Mouse (Mus musculus) limb, embryonic 12.5 days (tissue): Measurements from ENCODE around the gene Cfap44. TPM values are rescaled to one million over a fixed set of nuclear protein-coding genes. Genes with fewer than 3 reads are reported as not detected.

Source experiments
- ATAC-seq: fragments of 200-750 bp; cut with Nextera tagmentation; 2 replicates; pipeline ENCODE4 v1.8.0; 2017; ENCODE audit warnings: low read depth, moderate TSS enrichment; ENCODE audit not compliant: insufficient number of reproducible peaks, insufficient read depth, low FRiP score, low TSS enrichment
- H3K27ac ChIP-seq: fragments of 300-500 bp; sonication (generic); 2 replicates; pipeline ENCODE4 v1.5.1; 2016; ENCODE audit warnings: mild to moderate bottlenecking, moderate library complexity
- H3K27me3 ChIP-seq: fragments of 300-500 bp; sonication (generic); 2 replicates; pipeline ENCODE4 v1.6.1; 2016; ENCODE audit warnings: mild to moderate bottlenecking, moderate library complexity
- H3K36me3 ChIP-seq: fragments of 300-500 bp; sonication (generic); 2 replicates; pipeline ENCODE4 v1.6.1; 2016; ENCODE audit warnings: mild to moderate bottlenecking, moderate library complexity
- H3K4me1 ChIP-seq: fragments of 300-500 bp; sonication (generic); replicated peaks from 2 replicates; pipeline ENCODE4 v1.6.1; 2016
- H3K4me2 ChIP-seq: fragments of 300-500 bp; sonication (generic); 2 replicates; pipeline ENCODE4 v1.6.1; 2016; ENCODE audit warnings: mild to moderate bottlenecking, moderate library complexity
- H3K4me3 ChIP-seq: fragments of 300-500 bp; sonication (generic); replicated peaks from 2 replicates; pipeline ENCODE4 v1.5.1; 2016; ENCODE audit warnings: mild to moderate bottlenecking
- H3K9ac ChIP-seq: fragments of 300-500 bp; sonication (generic); replicated peaks from 2 replicates; pipeline ENCODE4 v1.6.1; 2016; ENCODE audit warnings: mild to moderate bottlenecking, moderate library complexity
- H3K9me3 ChIP-seq: fragments of 300-500 bp; sonication (generic); 2 replicates; pipeline ENCODE4 v1.6.1; 2016; ENCODE audit warnings: mild to moderate bottlenecking, moderate library complexity
- WGBS: fragments of 180-500 bp; shearing (Covaris S2); methylation state at CpG from one replicate; pipeline ENCODE4 v1.1.7; 2016; 5-methylcytosine and 5-hydroxymethylcytosine counted together
- polyA plus RNA-seq: library from polyadenylated mRNA; unstranded; fragments of >200 nt; fragmentation: Nextera tagmentation; extraction: Ambion mirVana; gene quantifications from 2 replicates; pipeline ENCODE4 v1.2.1, GENCODE M21; 2016

The Cfap44 gene
- polyA plus RNA-seq, 1 experiment from 2014 or later: 0.94 TPM

GRCm38 (mm10) chr16:44496971-44497464 lies 102.4 kb downstream of the Cfap44 start:
- H3K4me1 ChIP-seq: peaks cover 43% of the 10 kb centered on the region
- no peak for ATAC-seq
- no peak overlapping the region for H3K9ac ChIP-seq

DNA sequence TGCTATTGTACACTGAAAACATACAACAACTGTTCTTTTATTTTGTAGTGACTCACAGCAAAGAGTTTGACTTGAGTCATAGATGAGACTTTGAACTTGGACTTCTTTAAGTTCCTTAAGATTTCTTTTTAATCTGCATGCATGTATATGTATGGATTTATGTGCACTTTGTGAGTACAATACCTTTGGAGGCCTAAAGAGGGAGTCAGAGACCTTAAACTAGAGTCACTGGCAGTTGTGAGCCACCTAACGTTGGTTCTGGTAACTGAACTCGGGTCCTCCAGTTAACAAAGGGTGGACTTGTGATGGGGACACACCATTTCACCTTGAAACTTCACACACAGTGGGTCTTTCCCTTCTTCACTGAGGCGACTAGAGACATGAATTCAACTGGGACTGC lies 103.9 kb downstream of the Cfap44 start:
- H3K9me3 ChIP-seq: no peaks in the 10 kb centered on the region
- H3K4me1 ChIP-seq: peaks cover 38% of the 10 kb centered on the region
- H3K4me3 ChIP-seq: no peak overlapping the region
- no peak overlapping the region for H3K9ac ChIP-seq
- no peak for ATAC-seq
- peaks cover 91% of the 10 kb centered on the region for H3K36me3 ChIP-seq
- no peaks in the 10 kb centered on the region for H3K27me3 ChIP-seq
- no peak overlapping the region for H3K4me2 ChIP-seq
- no peak overlapping the region for H3K27ac ChIP-seq
- WGBS: 91% methylated on average over 3 of the region's 3 CpGs

More at GRCm38 (mm10) chr16:44496971-44497464, 102.4 kb downstream of the Cfap44 start:
- Histone ChIP-seq H3K27me3 (no peaks in the 10 kb centered on the region), H3K9me3 (no peaks in the 10 kb centered on the region), H3K4me3 (no peak overlapping the region), H3K36me3 (peaks cover 92% of the 10 kb centered on the region), H3K27ac (peak overlapping the region; percentile 53; the same call in 1 of the 2 replicates), H3K4me2 (no peak overlapping the region)
- WGBS: 72% methylated on average over 15 of the region's 15 CpGs

- Histone ChIP-seq H3K4me3 (no peak overlapping the region), H3K36me3 (peaks cover 99% of the 10 kb centered on the region), H3K9me3 (peaks cover 9% of the 10 kb centered on the region; the same call in 1 of the 2 replicates), H3K4me2 (no peak overlapping the region), H3K4me1 (peaks cover 8% of the 10 kb centered on the region), H3K27ac (no peak overlapping the region), H3K27me3 (no peaks in the 10 kb centered on the region), H3K9ac (no peak overlapping the region)
- ATAC-seq: no peak
- WGBS: 90% methylated on average over 10 of the region's 10 CpGs
Measured at GRCm38 (mm10) chr16:44501783-44502182, 107.2 kb downstream of the Cfap44 start.

- Histone ChIP-seq H3K27ac (no peak overlapping the region), H3K4me3 (no peak overlapping the region), H3K4me1 (peaks cover 9% of the 10 kb centered on the region), H3K9me3 (peaks cover 9% of the 10 kb centered on the region; the same call in 1 of the 2 replicates), H3K27me3 (no peaks in the 10 kb centered on the region), H3K9ac (no peak overlapping the region), H3K36me3 (peaks cover 98% of the 10 kb centered on the region), H3K4me2 (no peak overlapping the region)
- WGBS: 87% methylated on average over 7 of the region's 7 CpGs
- ATAC-seq: no peak
Measured at GRCm38 (mm10) chr16:44502325-44502724, 107.7 kb downstream of the Cfap44 start.

DNA sequence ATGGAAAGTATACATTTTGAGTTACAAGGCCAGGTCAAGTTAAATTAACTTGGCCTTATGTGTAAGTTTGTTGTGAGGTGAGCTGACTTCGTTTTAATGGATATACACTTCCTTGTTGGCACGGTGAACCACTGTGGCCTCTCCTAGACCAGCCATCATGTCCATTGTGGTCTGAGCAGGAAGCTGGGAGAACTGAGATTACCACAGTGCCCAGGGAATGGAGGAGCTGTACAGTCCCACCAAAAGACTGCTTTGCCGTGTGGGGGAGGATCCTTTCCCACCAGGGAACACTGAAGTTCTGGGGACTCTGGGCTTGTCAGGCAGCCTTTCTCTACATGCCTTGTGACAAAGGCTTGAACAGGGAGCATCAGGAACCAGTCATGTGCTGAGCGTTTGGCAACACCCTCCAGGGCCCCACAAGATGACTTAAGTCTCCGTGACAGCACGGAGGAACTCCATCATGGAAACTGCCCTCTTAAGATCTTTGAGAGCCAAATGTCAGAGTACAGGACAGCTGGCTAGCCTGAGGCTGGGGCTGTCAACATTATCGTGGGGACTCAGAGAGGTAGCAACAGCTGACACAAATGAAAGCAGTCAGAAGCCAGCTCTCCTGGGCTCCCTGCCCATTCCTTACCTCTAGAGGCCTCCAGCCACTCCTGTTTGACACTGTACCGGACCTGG lies 108.4 kb downstream of the Cfap44 start:
- no peak overlapping the region for H3K4me3 ChIP-seq
- no peaks in the 10 kb centered on the region for H3K27me3 ChIP-seq
- H3K9me3 ChIP-seq: peaks cover 9% of the 10 kb centered on the region; the same call in 1 of the 2 replicates
- WGBS: 78% methylated on average over 8 of the region's 8 CpGs
- peak overlapping the region; percentile 59; the same call in 1 of the 2 replicates for H3K27ac ChIP-seq
- H3K4me2 ChIP-seq: no peak overlapping the region
- ATAC-seq: no peak
- peaks cover 98% of the 10 kb centered on the region for H3K36me3 ChIP-seq
- H3K9ac ChIP-seq: no peak overlapping the region
- H3K4me1 ChIP-seq: peaks cover 16% of the 10 kb centered on the region

GRCm38 (mm10) chr16:44505243-44505642 lies 110.6 kb downstream of the Cfap44 start:
- H3K4me3 ChIP-seq: no peak overlapping the region
- H3K9me3 ChIP-seq: peaks cover 9% of the 10 kb centered on the region; the same call in 1 of the 2 replicates
- H3K4me2 ChIP-seq: no peak overlapping the region
- no peak for ATAC-seq
- 93% methylated on average over 1 of the region's 1 CpGs for WGBS
- no peaks in the 10 kb centered on the region for H3K27me3 ChIP-seq
- no peak overlapping the region for H3K27ac ChIP-seq
- H3K4me1 ChIP-seq: peaks cover 34% of the 10 kb centered on the region
- no peak overlapping the region for H3K9ac ChIP-seq
- peaks cover 97% of the 10 kb centered on the region for H3K36me3 ChIP-seq

DNA sequence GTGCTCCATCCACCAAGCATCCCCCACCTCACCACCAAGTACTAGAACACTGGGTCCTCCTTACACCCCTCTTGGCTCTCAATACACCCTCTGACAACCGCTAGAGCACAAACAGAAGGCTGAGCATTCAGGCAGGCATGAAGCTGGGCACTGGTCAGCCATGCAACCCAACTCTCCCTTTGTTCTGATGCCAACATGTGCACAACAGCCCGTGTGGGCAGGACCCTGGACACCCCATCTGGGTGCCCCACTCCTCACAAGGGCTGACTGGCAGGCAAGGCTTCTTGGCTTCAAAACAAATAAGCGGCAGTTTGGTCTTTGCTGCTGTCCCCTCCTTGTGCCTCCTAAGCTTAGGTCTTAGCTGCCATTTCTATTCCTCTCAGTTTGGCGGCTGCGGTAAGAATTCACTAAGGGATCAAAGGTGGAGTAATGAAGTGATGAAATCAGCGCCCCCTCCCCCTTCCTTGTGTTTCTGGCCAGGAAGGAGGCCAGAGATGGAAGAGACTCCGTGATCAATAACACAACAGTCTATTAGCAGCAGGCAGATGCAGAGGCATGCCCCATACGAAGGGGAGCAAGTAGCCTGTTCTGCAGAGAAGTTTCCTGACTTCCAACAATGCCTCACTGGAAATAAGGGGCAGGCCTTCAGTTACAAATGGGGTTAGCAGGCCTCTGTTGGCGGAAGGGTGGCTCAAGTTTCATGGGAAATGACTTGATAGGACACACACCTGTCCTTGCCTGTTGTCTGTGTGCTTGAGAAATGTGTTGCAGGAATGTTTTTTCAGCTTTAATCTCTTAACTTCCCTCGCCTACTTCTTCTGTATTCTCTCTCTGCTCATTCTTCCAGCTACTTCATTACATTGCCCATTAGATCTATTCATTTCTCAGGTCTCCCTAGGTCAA lies 112.7 kb downstream of the Cfap44 start:
- Histone ChIP-seq H3K4me3 (no peak overlapping the region), H3K27ac (peak overlapping the region; percentile 69), H3K36me3 (peaks cover 95% of the 10 kb centered on the region), H3K9me3 (peaks cover 17% of the 10 kb centered on the region; the same call in 1 of the 2 replicates), H3K27me3 (no peaks in the 10 kb centered on the region), H3K4me1 (peaks cover 38% of the 10 kb centered on the region), H3K9ac (no peak overlapping the region), H3K4me2 (no peak overlapping the region)
- WGBS: 45% methylated on average over 10 of the region's 10 CpGs
- no peak for ATAC-seq

- Histone ChIP-seq H3K4me2 (no peak overlapping the region), H3K9me3 (peaks cover 17% of the 10 kb centered on the region; the same call in 1 of the 2 replicates), H3K4me3 (no peak overlapping the region), H3K4me1 (peaks cover 38% of the 10 kb centered on the region), H3K27me3 (no peaks in the 10 kb centered on the region), H3K36me3 (peaks cover 97% of the 10 kb centered on the region), H3K27ac (peak overlapping the region; percentile 69), H3K9ac (no peak overlapping the region)
- WGBS: 62% methylated on average over 5 of the region's 5 CpGs
- no peak for ATAC-seq
Measured at GRCm38 (mm10) chr16:44508025-44508424, 113.4 kb downstream of the Cfap44 start.

DNA sequence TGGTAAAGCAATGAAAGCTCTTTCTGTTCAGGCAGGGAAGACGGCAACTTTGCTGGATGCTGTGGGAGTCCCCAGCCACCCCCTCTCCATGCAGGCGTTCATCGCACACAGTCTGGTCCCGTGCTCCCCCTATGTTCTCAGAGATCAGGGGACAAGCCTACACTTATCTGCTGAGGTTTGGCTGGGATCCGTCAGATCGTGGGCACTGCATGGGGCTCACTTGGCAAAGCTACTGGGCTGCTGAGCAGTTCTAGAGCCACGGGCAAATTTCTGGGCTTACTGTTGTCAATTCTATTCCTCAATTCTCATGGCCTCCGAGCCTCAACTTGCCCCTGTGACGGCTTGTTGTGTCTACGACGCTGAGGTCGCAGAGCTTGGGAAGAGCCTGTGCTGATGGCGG lies 114.2 kb downstream of the Cfap44 start:
- no peak overlapping the region for H3K4me3 ChIP-seq
- 91% methylated on average over 13 of the region's 13 CpGs for WGBS
- H3K27ac ChIP-seq: peak overlapping the region; percentile 42; the same call in 1 of the 2 replicates
- H3K27me3 ChIP-seq: no peaks in the 10 kb centered on the region
- H3K9ac ChIP-seq: no peak overlapping the region
- H3K4me1 ChIP-seq: peaks cover 39% of the 10 kb centered on the region
- H3K9me3 ChIP-seq: peaks cover 17% of the 10 kb centered on the region; the same call in 1 of the 2 replicates
- H3K36me3 ChIP-seq: peaks cover 97% of the 10 kb centered on the region
- 0 out of 2 replicates have a peak, but pooled peaks have one; percentile 14 for ATAC-seq
- H3K4me2 ChIP-seq: no peak overlapping the region

GRCm38 (mm10) chr16:44509458-44510344 lies 115.1 kb downstream of the Cfap44 start:
- 77% methylated on average over 7 of the region's 7 CpGs for WGBS
- Histone ChIP-seq H3K9ac (no peak overlapping the region), H3K4me2 (no peak overlapping the region), H3K4me1 (peaks cover 42% of the 10 kb centered on the region), H3K9me3 (peaks cover 14% of the 10 kb centered on the region; the same call in 1 of the 2 replicates), H3K36me3 (peaks cover 97% of the 10 kb centered on the region), H3K27me3 (no peaks in the 10 kb centered on the region), H3K27ac (peak overlapping the region; percentile 42; the same call in 1 of the 2 replicates), H3K4me3 (no peak overlapping the region)
- ATAC-seq: no peak
